8 mouse cellular contexts compared by ENCODE assay signal in genomic region chr19:23135349-23136201, GRCm38 (mm10). TPM values are rescaled to one million over a fixed set of nuclear protein-coding genes. Genes with fewer than 3 reads are reported as not detected.
DNase-seq lines count a peak whose midpoint lies in the region; TF ChIP-seq lines count a peak whose summit lies in the region.

No protein-coding gene starts in this region.

- peak overlapping the region; percentile 30 for H3K4me3 ChIP-seq in cortical plate, adult 2 months (ENCODE audit: insufficient read depth, low read length)
- H3K4me3 ChIP-seq in megakaryocyte, embryonic 14.5 days (replicated peaks), result peak overlapping the region; percentile 94

- H3K27me3 ChIP-seq in megakaryocyte, embryonic 14.5 days (replicated peaks), result no peaks in the 10 kb centered on the region

- H3K36me3 ChIP-seq in megakaryocyte, embryonic 14.5 days (replicated peaks; ENCODE audit: low read length), result no peaks in the 10 kb centered on the region

- intact Hi-C loops in left cerebral cortex, postnatal 10 days (cut with DNase I), result loop anchor here (2.0 to 10.0 kb wide), 3 partner anchors 79 to 219 kb away; no protein-coding TSS in a partner anchor

- TF ChIP-seq POLR2A in cortical plate, adult 2 months (IDR thresholded peaks at IDR 0.05; ENCODE audit: extremely low read depth, insufficient read depth, low read length), result 0 out of 2 replicates have a peak, but pooled peaks have one; percentile 4

- no peaks in the 10 kb centered on the region for H3K9me3 ChIP-seq in megakaryocyte, embryonic 14.5 days

- DNase-seq in adipocyte (ENCODE audit: low spot score), result peak; percentile 92
- peak; percentile 87 for DNase-seq in gastrocnemius, postnatal 10 days
- peak; percentile 67 for DNase-seq in induced T-regulatory cell, adult 2 months (ENCODE audit: low read depth)
- peak; percentile 86 to 94 for DNase-seq in left cerebral cortex, postnatal 10 days (ENCODE audit: extremely low spot score in 1 of 2, low spot score in 2 of 2)
- DNase-seq in right cerebral cortex, adult 2 months (ENCODE audit: low spot score in 2 of 2), result peak; percentile 87 to 89
- DNase-seq in urinary bladder, postnatal 14 days (ENCODE audit: low spot score), result peak; percentile 87

- peaks cover 6% of the 10 kb centered on the region; the same call in 1 of the 2 replicates for H3K4me1 ChIP-seq in cortical plate, adult 2 months (ENCODE audit: control insufficient read depth, insufficient read depth, low read length)
- peaks cover 75% of the 10 kb centered on the region for H3K4me1 ChIP-seq in megakaryocyte, embryonic 14.5 days

- peak overlapping the region; percentile 99 for H3K27ac ChIP-seq in cortical plate, adult 2 months (ENCODE audit: insufficient read depth, low read length)

- no peak for TF ChIP-seq CTCF in cortical plate, adult 2 months (IDR thresholded peaks at IDR 0.05; ENCODE audit: extremely low read depth, insufficient read depth, low read length)

RNA-seq across cellular contexts. Expression of gene Klf9, which starts 5.5 kb away (rescaled TPM):
- polyA plus RNA-seq in cortical plate, adult 2 months (2012; rRNA removed), result 112 and 121 TPM in 2 replicates
- 10 to 100 TPM; 50.4 to 83.1 TPM for total RNA-seq in gastrocnemius, postnatal 10 days (2021)
- total RNA-seq in left cerebral cortex, postnatal 10 days (2021), result 100 to 1,000 TPM; 150 to 182 TPM
- 4.7 and 12.2 TPM in 2 replicates for polyA plus RNA-seq in megakaryocyte, embryonic 14.5 days (2012; ENCODE audit: insufficient read depth, low replicate concordance)

Comparison
In these comparisons a context has a peak if more than half of its experiments do, and no peak if none do; other contexts are left out.
1. Peak in every context shown above with its lines: DNase-seq, H3K4me3 ChIP-seq and H3K27ac ChIP-seq.